Mouse (Mus musculus): Measurements from ENCODE around the gene Il10rb. TPM values are rescaled to one million over a fixed set of nuclear protein-coding genes. Genes with fewer than 3 reads are reported as not detected.
A peak's percentile ranks its signal among the peaks of the same experiment; 100 is the strongest.

Il10rb gene
- total RNA-seq, 2 experiments from 2014 or later = 9.7 to 11.2 TPM

DNA sequence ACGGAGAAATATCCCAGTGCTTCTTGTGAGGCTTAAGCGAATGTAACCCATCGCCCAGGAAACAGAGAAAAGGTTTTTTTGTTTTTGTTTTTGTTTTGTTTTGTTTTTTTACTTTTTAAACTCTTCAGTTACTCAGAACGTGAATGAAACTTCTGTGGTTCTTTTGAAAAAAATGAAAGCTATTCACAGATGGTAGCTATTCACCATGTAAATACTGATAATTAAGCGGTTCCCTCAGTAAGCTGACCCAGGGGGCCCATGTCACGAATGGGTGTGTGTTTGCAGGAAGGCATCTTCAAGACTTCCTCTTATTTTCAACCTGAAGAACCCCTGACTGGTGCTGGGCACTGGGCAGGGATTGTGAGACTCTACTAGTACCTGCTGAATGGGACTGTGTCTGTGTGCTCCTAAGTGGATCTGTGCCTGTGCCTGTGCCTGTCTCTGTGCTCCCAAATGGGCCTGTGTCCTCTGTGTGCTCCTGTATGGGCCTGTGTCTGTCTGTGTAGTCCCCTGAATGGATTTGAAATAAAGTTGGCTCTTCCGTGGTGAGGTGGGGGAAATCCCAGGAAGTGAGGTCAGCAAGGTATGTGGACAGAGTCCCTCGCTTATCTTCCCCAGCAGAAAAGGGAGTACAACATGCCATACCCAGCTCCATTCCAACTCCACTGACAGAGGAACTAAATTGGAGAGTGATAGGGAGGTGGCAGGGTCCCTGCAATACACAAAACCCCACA, 41.0 kb downstream of the Il10rb start:
- no peak for DNase-seq (ENCODE audit: extremely low spot score in 1 of 2, low spot score in 1 of 2)

DNA sequence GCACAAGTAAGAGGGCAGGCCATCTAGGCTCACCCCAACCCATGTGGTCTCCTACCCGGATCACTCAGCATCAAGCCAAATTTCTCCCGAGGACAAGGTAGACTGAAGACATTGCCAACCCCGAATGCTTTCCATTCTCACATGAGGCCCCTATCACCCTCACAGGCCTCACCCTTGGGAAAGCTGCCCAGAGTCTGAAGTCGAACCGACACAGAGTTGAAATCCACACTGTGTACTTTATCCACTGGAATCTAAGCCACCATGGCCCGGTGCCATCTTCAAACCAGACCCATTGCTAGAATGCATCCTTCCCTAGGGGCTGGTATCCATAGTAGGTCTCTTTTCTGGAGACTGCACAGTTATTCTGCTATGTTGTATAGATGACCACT, 41.5 kb downstream of the Il10rb start:
- no peak for DNase-seq (ENCODE audit: extremely low spot score in 1 of 2, low spot score in 1 of 2)

DNA sequence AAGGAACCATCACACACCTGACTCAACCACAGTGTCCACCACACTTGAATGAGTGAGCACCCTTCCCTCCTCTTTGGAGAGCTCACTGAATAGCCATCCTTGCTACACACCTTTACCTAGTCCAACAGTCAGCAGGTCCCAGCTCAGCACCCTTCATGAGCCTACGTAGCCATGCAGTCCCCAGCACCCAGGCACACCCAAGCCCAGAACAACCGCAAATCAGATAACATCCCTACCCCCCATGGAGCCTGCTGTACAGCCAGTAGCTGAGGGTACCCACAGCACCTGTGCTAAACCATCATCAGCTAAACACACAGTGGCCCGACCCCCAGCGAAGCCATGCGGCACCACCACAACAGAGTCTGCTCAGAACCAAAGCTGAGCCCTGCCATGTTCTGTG, 42.1 kb downstream of the Il10rb start:
- DNase-seq (ENCODE audit: extremely low spot score in 1 of 2, low spot score in 1 of 2) = no peak

DNA sequence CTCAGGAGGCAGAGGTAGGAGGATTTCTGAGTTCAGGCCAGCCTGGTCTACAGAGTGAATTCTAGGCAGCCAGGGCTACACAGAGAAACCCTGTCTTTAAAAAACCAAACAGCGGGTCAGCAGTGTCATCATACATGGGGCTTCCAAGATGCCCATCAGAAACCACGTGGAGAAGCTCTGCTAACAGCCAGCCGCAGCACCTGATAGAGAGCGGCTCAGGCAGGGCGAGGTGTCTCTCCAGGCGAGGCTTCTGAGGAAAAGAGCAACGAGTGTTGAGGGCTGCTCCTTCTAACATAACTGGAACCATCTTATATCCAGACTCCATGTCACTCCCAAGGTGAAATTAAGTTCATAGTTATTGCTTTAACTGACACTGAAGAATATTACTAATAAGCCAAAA, 42.9 kb downstream of the Il10rb start:
- DNase-seq (ENCODE audit: extremely low spot score in 1 of 2, low spot score in 1 of 2) = no peak

DNA sequence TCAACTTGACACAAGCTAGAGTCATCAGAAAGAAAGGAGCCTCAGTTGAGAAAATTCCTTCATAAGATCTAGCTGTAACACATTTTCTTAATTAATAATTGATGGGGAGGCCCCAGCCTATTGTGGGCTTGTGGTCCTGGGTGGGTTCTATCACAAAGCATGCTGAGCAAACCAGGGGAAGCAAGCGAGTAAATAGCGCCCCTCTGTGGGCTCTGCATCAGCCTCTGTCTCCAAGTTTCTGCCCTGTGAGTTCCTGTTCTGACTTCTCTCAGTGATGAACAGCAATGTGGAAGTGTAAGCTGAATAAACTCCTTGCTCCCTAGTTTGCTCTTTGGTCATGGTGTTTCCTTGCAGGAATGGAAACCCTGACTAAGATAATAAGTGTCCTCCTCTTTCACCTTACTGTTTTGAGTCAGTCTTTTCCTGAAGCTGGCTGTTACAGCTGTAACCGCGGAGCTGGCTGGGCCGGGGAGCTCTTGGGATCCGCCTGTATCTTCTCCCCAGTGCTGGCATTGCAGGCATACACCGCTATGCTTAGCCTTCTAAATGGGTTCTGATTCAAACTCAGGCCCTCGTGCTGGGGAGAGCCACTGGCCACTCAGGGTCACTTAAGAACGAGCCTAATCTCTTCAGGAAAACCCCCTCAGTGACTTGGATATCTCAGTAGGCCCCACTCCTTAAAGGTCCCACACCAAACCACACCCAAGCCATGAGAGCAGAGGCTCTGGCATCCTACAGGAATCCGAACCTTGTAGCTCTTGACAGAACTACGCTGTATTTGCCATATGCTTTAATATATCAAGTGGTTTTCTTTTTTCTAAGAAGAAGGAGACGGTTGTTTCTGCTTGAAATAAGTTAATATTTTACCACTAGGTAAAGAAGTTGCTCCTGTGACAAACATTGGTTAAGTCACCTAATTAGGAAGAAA, 44.4 kb downstream of the Il10rb start:
- DNase-seq (ENCODE audit: extremely low spot score in 1 of 2, low spot score in 1 of 2) = no peak

DNA sequence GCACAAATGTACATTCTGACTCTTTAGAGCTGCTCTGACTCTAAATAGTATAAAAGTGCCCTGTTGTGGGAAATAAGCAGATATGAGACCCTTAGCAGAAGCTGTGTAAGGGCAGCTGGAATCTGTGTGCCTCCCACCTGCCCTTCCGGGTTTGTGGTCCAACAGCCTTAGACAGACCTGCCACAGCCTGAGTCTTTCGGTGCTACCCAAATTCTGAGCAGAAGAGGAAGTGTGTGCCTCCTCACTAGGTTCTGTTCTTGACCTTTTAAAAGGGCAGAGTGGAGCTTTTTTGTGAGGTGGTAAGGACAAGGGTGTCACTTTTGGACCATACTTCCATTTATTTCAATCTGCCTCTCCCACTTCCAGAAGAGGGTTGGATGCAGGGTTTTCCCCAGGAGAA, 46.0 kb downstream of the Il10rb start:
- no peak for DNase-seq (ENCODE audit: extremely low spot score in 1 of 2, low spot score in 1 of 2)

DNA sequence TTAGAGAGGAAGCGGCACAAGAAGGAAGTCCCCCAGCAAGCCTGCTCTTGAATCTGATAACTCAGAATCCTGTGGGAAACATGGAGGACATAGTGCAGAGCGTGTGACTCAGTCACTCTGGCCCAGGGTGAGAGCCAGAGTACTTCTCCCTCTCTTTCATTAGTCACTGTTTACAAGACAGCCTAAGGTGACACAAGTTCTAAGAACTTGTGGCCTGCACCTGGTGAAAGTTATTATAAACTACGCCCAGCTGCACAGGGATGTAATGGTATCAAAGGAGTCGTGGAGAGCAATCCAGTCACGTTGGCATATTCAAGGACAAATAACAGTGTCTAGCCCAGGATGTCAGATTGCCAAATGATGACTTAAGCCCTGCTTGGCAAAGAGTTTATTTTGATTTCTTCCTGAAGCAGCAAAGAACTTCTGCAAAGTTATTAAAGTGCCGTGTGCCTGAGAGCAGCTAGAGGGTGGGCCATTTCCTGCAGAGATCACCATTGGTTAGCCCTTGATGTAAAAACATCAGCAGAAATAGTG, 46.5 kb downstream of the Il10rb start:
- DNase-seq (ENCODE audit: extremely low spot score in 1 of 2, low spot score in 1 of 2) = no peak

DNA sequence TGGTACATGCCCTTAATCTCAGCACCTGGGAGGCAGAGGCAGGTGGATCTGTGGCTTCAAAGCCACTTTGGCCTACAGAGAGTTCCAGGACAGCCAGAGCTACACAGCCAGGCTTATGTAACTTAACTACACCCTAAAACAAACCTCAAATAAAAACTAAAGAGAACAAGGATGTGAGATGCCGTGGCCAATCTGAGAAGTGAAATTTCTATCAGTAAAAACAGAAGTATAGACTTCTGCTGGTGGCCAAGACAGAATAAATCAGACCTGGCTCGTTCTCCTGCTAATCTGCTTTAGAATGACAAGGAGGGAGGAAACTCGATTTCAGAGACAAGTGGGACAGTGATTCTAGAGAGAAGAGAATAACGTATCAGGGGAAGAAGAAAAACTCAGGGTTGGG, 49.9 kb downstream of the Il10rb start:
- DNase-seq (ENCODE audit: extremely low spot score in 1 of 2, low spot score in 1 of 2) = no peak

DNA sequence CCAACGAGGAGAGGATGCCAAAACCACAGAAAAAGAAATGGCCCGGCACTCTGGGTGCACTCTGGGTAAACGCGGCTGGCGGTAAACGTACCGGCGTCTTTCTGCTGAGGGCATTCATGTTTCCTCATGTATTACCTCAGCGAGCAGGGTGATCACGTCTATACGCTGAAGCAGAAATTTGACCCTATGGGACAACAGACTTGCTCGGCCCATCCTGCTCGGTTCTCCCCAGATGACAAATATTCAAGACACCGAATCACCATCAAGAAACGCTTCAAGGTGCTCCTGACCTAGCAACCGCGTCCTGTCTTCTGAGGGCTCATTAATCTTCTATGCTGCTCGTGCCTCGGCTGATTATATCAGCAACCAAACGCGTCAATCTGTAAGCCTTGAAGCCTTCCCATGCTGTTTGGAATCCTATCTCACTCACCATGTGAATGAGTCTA, 52.4 kb downstream of the Il10rb start:
- DNase-seq (ENCODE audit: extremely low spot score in 1 of 2, low spot score in 1 of 2) = no peak

DNA sequence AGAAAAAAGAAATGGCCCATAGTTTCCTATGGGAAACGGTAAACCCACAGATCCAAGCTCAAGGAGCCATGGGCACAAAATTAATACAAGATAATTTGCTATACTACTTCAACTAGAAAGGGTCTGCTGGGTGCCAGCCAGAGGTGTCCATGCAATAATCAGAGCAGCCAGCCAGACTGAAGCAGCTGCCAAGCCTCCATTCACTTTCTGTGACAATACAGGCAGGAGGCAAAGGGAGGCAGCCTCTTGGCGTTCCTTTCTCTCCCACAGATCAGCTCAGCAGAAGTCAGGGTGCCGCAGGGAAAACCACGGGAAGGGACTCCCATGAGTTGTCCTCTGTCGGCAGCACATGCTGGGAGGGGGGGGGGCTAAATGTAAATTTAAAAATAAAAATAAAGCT, 53.0 kb downstream of the Il10rb start:
- no peak for DNase-seq (ENCODE audit: extremely low spot score in 1 of 2, low spot score in 1 of 2)

DNA sequence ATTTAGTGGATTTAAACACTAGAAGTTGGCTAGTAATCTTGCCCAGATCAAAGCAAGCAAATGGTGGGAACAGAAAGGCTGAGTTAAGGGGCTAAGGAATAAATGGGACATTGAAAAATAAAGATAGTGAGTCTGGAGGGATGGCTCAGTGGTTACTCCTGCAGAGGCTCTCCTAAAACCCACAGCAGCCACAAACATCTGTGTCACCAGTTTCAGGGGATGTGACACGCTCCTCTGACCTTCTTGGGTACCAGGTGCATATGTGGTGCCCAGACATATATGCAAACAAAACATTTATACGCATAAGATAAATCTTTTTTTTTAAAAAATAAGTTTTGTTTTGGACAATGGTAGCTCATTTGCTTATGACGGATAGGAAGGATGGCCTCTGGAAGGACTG, 53.4 kb downstream of the Il10rb start:
- no peak for DNase-seq (ENCODE audit: extremely low spot score in 1 of 2, low spot score in 1 of 2)

DNA sequence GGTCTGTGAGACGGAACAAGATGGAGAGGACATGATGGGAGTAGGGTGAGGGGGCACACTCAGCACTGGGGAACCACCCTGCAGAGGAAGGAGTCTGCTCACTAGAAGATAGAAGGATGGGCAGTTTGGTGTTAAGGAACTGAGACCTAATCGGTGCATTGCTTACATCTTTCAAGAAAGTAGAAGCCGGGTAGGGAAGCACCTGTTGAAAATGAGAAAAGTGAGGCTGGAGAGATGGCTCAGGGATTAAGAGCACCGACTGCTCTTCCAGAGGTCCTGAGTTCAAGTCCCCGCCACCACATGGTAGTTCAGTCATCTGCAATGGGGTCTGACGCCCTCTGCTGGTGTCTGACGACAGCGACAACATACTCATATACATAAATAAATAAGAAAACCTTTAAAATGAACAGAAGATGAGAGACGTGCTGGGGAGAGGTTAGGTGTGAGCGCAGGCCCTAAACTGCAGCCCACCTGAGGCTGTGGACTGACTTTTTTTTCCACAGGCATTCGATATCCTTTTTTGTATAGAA, 53.9 kb downstream of the Il10rb start:
- no peak for DNase-seq (ENCODE audit: extremely low spot score in 1 of 2, low spot score in 1 of 2)

DNA sequence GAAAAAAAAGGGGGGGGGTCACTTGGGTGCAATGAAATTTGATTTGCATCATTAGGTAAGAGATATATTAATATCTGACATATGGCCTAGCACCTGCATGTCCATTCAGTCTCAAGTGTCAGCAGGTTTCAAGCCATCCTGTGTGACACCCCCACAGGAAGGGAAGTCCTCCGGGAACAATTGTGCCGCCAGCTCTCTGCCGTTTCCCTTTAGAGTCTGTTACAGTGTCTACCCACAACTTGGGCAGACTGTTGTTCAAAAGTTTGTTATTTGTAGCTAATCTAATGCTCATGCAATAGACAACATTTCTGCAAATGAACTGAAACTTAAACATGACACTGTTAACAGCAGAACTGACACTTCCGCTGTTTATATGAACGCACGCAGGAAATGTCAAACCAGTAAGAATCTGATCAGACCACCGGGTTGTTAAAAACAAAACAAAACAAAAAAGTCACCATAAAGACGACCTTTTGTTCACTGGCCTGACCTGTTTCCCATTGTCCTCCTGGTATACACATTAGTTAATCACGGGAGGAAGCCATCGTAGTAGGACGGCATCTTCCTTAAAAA, 55.2 kb downstream of the Il10rb start:
- no peak for DNase-seq (ENCODE audit: extremely low spot score in 1 of 2, low spot score in 1 of 2)

DNA sequence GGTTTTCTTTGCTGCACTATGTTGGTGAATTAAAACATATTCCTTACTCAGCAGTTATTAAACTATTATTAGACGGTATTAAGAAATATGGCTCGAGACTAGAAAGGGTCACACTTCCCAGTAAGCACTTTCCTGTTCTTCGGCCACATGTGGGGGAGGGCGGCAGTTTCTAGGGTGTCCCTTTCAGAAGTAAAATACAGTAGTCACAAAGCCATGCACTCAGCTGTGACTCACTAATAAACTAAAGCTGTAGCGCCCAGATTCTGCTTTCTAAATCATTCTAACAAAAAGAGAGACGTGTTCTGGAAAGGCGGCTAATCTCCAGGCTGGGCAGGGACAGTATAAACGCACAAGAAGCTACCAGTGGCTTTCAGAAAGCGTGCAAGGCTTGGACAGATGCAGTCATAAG, 55.8 kb downstream of the Il10rb start:
- DNase-seq (ENCODE audit: extremely low spot score in 1 of 2, low spot score in 1 of 2) = no peak

DNA sequence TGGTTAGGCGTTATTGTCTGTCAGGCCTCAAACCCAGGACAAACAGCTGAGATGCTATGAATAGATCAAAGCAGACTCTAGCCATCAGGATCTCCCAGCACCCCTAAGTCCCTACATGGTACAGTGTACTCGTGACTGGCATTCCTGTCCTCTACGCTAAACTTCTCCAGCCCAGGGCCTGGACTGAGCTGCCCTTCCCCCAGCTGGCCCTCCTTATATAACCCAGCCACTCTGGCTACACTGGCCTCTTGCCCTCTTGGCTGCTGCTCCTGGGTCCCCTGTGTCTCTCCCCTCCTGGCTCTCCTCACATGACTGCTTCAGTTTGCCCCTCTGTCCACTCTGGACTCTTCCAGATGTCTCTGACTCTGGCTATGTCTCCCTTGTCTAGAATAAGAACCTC, 56.7 kb downstream of the Il10rb start:
- DNase-seq (ENCODE audit: extremely low spot score in 1 of 2, low spot score in 1 of 2) = no peak

DNA sequence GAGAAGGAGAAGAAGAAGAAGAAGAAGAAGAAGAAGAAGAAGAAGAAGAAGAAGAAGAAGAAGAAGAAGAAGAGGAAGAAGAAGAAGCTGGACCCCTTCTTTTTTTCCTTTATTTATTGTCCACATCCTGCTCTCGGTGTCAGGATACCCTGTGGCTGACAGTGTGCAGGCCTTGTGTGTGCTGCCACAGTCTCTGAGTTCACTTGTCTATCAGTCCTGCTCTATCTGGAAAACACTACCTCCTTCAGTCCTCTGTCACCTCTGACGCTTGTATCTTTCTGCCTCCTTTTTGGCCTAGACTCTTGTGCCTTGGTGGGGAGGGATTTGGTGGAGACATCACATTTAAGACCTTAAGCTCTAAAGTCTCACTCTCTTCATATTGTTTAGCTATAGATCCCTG, 57.4 kb downstream of the Il10rb start:
- DNase-seq (ENCODE audit: extremely low spot score in 1 of 2, low spot score in 1 of 2) = no peak

DNA sequence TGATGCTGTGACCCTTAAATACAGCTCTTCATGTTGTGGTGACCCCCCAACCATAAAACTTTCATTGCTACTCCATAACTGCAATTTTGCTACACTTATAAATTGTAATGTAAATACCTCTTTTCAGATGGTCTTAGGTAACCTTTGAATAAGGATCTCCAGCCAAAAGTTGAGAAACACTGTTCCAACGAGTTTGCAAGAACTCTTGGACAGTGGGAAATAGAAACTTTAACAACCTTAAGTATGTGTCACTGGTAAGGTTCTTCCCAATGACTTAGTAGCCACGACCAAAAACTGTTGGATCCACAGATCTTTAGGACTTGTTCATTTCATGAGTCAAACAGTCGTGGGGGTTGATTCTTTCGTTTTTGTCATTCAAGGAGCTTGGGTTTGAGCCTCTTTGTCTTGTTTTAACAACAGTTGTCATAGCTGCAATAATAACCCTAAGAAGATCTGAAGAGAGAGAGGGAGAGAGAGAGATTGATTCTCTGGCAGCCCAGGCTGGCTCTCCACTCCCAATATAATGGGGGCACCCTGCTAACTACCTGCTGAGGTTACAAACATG, 58.0 kb downstream of the Il10rb start:
- DNase-seq (ENCODE audit: extremely low spot score in 1 of 2, low spot score in 1 of 2) = no peak

DNA sequence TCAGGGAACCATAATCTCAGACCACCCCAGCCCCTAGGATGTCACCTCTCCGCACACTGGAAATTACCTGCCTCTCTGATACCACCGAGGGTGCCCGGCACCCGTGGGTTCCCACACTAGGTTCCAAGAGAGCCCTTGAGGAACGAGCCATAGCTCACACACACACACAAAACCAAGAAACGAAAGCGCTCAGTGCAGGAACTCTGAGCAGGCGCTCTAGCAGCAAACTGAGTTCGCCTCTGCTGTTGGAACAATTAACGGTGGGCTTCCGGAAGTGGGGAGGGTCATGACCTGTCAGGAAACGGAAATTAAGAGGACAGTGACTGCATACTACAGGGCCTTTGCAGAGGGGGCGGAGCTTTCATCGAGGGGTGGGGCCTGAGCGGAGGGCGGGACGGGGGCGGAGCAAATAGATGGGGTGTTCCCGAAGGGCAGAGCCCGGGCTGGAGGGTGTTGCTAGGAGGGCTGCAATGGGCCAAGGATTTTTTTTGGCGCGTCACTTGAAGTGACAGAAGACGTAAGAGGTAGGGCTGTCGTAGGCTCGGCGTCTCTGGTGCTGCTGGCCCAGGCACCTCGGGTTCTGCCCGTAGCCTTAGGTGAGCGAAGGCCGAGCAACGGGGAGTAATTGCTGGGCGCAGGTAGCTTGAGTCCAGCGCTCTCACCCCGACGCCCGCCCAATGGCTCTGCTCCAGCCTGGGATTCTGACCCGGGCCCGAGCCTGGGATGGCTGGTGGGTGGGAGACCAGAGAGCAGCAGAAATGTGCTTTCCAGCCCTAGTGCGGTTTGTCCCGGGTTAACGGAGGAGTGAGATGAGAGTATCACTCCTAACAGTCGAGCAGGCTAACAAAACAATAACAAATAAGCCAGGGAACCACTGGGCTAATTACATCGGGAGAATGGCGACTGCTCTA, 58.9 kb downstream of the Il10rb start:
- DNase-seq (ENCODE audit: extremely low spot score in 1 of 2, low spot score in 1 of 2) = peak; percentile 60 to 71

DNA sequence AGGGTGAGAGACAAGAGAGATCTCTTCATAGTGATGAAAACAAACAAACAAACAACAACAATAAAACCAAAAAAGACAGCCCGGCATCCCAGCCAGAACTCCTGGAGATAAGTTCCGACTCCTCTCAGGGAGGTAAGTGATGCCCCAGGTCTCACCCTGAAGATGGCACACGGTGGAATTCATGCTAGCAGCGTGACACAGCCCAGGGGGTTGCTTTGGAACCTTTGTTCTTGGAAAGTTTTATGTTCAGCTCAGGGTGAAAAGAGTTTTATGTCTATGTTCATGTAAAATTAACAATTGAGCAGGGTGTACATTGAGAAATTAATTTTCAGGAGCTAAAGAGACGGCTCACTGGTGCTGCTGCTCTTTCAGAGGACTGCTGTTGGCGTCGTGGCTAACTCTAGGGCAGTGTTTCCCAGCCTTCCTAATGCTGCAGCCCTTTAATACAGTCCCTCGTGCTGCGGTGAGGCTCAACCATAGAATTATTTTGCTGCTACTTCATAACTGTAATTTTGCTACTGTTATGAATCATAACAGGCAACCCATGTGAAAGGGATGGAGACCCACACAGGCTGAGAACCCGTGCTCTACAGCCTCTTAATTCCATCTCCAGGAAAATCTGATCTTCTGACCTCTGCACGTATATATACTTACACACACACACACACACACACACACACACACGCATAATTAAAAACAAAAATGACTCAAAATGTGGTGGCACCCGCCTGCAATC, 59.7 kb downstream of the Il10rb start:
- no peak for DNase-seq (ENCODE audit: extremely low spot score in 1 of 2, low spot score in 1 of 2)
